Mouse (Mus musculus) lung, embryonic 15.5 days (tissue): ENCODE measurements around the gene Igfbp5. TPM values are rescaled to one million over a fixed set of nuclear protein-coding genes. Genes with fewer than 3 reads are reported as not detected.

Source experiments
- ATAC-seq: fragments of 200-750 bp; cut with Nextera tagmentation; 2 replicates; pipeline ENCODE4 v1.8.0; 2017; ENCODE audit warnings: moderate number of reproducible peaks, borderline replicate concordance; ENCODE audit not compliant: low FRiP score, low TSS enrichment; ENCODE audit errors: extremely low read depth
- H3K27ac ChIP-seq: fragments of 300-500 bp; sonication (generic); 2 replicates; pipeline ENCODE4 v1.5.1; 2015; ENCODE audit warnings: moderate library complexity, mild to moderate bottlenecking, inconsistent platforms
- H3K27me3 ChIP-seq: fragments of 300-500 bp; sonication (generic); 2 replicates; pipeline ENCODE4 v1.6.1; 2015; ENCODE audit warnings: inconsistent platforms
- H3K36me3 ChIP-seq: fragments of 300-500 bp; sonication (generic); 2 replicates; pipeline ENCODE4 v1.6.1; 2015; ENCODE audit warnings: inconsistent platforms
- H3K4me1 ChIP-seq: fragments of 300-500 bp; sonication (generic); 2 replicates; pipeline ENCODE4 v1.6.1; 2015; ENCODE audit warnings: inconsistent platforms
- H3K4me2 ChIP-seq: fragments of 300-500 bp; sonication (generic); 2 replicates; pipeline ENCODE4 v1.6.1; 2015; ENCODE audit warnings: inconsistent platforms, mild to moderate bottlenecking, moderate library complexity
- H3K4me3 ChIP-seq: fragments of 300-500 bp; sonication (generic); 2 replicates; pipeline ENCODE4 v1.5.1; 2015; ENCODE audit warnings: mild to moderate bottlenecking, inconsistent platforms
- H3K9ac ChIP-seq: fragments of 300-500 bp; sonication (generic); 2 replicates; pipeline ENCODE4 v1.6.1; 2015; ENCODE audit warnings: inconsistent platforms
- H3K9me3 ChIP-seq: fragments of 300-500 bp; sonication (generic); 2 replicates; pipeline ENCODE4 v1.6.1; 2016; ENCODE audit warnings: inconsistent platforms
- WGBS: fragments of 180-500 bp; shearing (Covaris S2); methylation state at CpG from one replicate; pipeline ENCODE4 v1.1.7; 2015; 5-methylcytosine and 5-hydroxymethylcytosine counted together
- polyA plus RNA-seq: library from polyadenylated mRNA; unstranded; fragments of >200 nt; fragmentation: Nextera tagmentation; extraction: Ambion mirVana; gene quantifications from 2 replicates; pipeline ENCODE4 v1.2.1, GENCODE M21; 2015

The Igfbp5 gene
- polyA plus RNA-seq, 1 experiment from 2014 or later = 76.7 TPM

- peaks cover 41% of the 10 kb centered on the region; the same call in 1 of the 2 replicates for H3K27me3 ChIP-seq
- H3K27ac ChIP-seq = no peak overlapping the region; the same call in 1 of the 2 replicates
- no peak overlapping the region for H3K9ac ChIP-seq
- peaks cover 72% of the 10 kb centered on the region for H3K4me1 ChIP-seq
- peak overlapping the region; percentile 21; the same call in 1 of the 2 replicates for H3K4me2 ChIP-seq
- no peaks in the 10 kb centered on the region for H3K36me3 ChIP-seq
- H3K4me3 ChIP-seq = no peak overlapping the region; the same call in 1 of the 2 replicates
- no peak for ATAC-seq
- WGBS = 2% methylated on average over 3 of the region's 3 CpGs
- H3K9me3 ChIP-seq = no peaks in the 10 kb centered on the region
These were observed 1.0 kb upstream of the Igfbp5 start for GRCm38 (mm10) chr1:72875708-72876107.

- no peak for ATAC-seq
- Histone ChIP-seq H3K4me1 (peaks cover 85% of the 10 kb centered on the region), H3K36me3 (no peaks in the 10 kb centered on the region), H3K9me3 (no peaks in the 10 kb centered on the region), H3K27me3 (peaks cover 41% of the 10 kb centered on the region; the same call in 1 of the 2 replicates), H3K27ac (peak overlapping the region; percentile 90), H3K4me2 (peak overlapping the region; percentile 84), H3K9ac (peak overlapping the region; percentile 62), H3K4me3 (peak overlapping the region; percentile 54)
- under 1% methylated on average over 43 of the region's 43 CpGs for WGBS
These were observed 985 bp downstream of the Igfbp5 start for GRCm38 (mm10) chr1:72873511-72874286.

GRCm38 (mm10) chr1:72873078-72873477 is 1.6 kb downstream of the Igfbp5 start:
- peak overlapping the region; percentile 54 for H3K4me3 ChIP-seq
- H3K9ac ChIP-seq = peak overlapping the region; percentile 62
- H3K4me1 ChIP-seq = peaks cover 81% of the 10 kb centered on the region
- peaks cover 41% of the 10 kb centered on the region; the same call in 1 of the 2 replicates for H3K27me3 ChIP-seq
- peak overlapping the region; percentile 84 for H3K4me2 ChIP-seq
- no peak for ATAC-seq
- under 1% methylated on average over 16 of the region's 16 CpGs for WGBS
- H3K9me3 ChIP-seq = no peaks in the 10 kb centered on the region
- peak overlapping the region; percentile 90 for H3K27ac ChIP-seq
- no peaks in the 10 kb centered on the region for H3K36me3 ChIP-seq

DNA sequence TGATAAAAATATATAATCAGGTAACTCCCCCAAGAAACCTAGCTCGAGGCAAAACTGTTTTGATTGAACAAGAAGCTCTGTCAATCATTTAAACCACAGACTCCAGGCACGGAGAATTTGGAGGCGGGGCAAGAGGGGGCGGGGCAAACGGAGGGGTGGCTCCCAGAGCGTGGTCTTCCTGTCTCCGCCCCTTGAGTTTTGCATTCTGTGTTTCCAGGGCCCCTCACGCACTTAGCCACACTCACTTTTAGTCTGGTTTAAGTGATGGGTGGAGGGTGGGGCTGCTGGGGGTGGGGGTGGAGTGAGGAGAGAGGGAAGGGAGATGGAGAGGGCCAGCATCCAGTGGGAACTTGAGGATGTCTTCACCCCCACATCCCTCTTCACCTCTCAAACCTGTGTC is 2.2 kb downstream of the Igfbp5 start:
- peaks cover 38% of the 10 kb centered on the region; the same call in 1 of the 2 replicates for H3K27me3 ChIP-seq
- H3K4me1 ChIP-seq = peaks cover 79% of the 10 kb centered on the region
- peak overlapping the region; percentile 54 for H3K4me3 ChIP-seq
- 0 out of 2 replicates have a peak overlapping the region, but pooled peaks have one; percentile 62 for H3K9ac ChIP-seq
- WGBS = under 1% methylated on average over 8 of the region's 8 CpGs
- H3K9me3 ChIP-seq = no peaks in the 10 kb centered on the region
- peak overlapping the region; percentile 90 for H3K27ac ChIP-seq
- 0 out of 2 replicates have a peak, but pooled peaks have one; percentile 16 for ATAC-seq
- no peaks in the 10 kb centered on the region for H3K36me3 ChIP-seq
- peak overlapping the region; percentile 84 for H3K4me2 ChIP-seq

DNA sequence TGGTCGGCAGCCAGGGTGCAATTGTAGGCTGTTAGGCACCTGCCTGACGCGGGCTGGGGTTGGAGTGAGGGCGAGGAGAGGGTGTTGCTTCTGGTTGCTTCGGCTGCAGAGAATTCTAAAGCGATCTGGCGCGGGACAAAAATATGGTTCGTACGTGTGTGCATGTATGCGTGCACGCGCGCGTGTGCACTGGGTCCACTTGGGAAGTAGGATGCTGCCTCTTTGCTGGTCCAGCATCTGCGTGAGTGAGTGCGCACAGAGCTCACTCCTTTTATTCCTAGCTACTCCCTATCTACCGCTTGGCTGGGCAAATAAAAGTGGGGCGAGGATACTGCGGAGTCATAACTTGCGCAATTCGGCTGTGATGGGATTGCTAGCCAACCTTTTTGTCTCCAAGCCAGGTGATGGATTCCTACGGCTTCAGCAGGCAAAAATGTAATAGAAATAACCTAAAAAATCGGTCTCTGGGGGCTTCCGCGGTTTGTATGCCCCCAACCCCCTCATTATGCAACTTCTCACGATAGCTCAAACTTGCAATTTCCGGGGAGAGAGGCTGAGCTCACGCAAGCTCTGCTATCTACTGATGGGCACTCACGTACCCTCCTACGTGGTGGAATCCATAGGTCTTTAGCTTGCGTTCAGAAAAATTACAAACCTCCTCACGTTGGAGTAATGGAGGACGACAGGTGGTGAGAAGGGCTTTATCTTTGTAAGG is 2.8 kb downstream of the Igfbp5 start:
- peaks cover 76% of the 10 kb centered on the region for H3K4me1 ChIP-seq
- H3K9ac ChIP-seq = peak overlapping the region; percentile 19
- H3K27ac ChIP-seq = peak overlapping the region; percentile 67
- no peaks in the 10 kb centered on the region for H3K36me3 ChIP-seq
- H3K4me3 ChIP-seq = peak overlapping the region; percentile 54
- no peaks in the 10 kb centered on the region for H3K9me3 ChIP-seq
- H3K27me3 ChIP-seq = peaks cover 32% of the 10 kb centered on the region; the same call in 1 of the 2 replicates
- ATAC-seq = no peak
- under 1% methylated on average over 34 of the region's 34 CpGs for WGBS
- H3K4me2 ChIP-seq = peak overlapping the region; percentile 84

- Histone ChIP-seq H3K9me3 (no peaks in the 10 kb centered on the region), H3K4me1 (peaks cover 71% of the 10 kb centered on the region), H3K9ac (peak overlapping the region; percentile 19), H3K36me3 (no peaks in the 10 kb centered on the region), H3K27me3 (peaks cover 27% of the 10 kb centered on the region; the same call in 1 of the 2 replicates), H3K27ac (peak overlapping the region; percentile 67), H3K4me3 (peak overlapping the region; percentile 54), H3K4me2 (peak overlapping the region; percentile 84)
- ATAC-seq = peak; percentile 0; the same call in 1 of the 2 replicates
- 0% methylated on average over 6 of the region's 6 CpGs for WGBS
These were observed 3.4 kb downstream of the Igfbp5 start for GRCm38 (mm10) chr1:72871337-72871696.

GRCm38 (mm10) chr1:72870615-72871336 is 3.9 kb downstream of the Igfbp5 start:
- peaks cover 65% of the 10 kb centered on the region for H3K4me1 ChIP-seq
- peak overlapping the region; percentile 84 for H3K4me2 ChIP-seq
- peak overlapping the region; percentile 54 for H3K4me3 ChIP-seq
- peak overlapping the region; percentile 54 for H3K27ac ChIP-seq
- WGBS = under 1% methylated on average over 20 of the region's 20 CpGs
- no peaks in the 10 kb centered on the region for H3K9me3 ChIP-seq
- no peaks in the 10 kb centered on the region for H3K36me3 ChIP-seq
- peak; percentile 72 for ATAC-seq
- peak overlapping the region; percentile 12; the same call in 1 of the 2 replicates for H3K9ac ChIP-seq
- peaks cover 26% of the 10 kb centered on the region; the same call in 1 of the 2 replicates for H3K27me3 ChIP-seq

DNA sequence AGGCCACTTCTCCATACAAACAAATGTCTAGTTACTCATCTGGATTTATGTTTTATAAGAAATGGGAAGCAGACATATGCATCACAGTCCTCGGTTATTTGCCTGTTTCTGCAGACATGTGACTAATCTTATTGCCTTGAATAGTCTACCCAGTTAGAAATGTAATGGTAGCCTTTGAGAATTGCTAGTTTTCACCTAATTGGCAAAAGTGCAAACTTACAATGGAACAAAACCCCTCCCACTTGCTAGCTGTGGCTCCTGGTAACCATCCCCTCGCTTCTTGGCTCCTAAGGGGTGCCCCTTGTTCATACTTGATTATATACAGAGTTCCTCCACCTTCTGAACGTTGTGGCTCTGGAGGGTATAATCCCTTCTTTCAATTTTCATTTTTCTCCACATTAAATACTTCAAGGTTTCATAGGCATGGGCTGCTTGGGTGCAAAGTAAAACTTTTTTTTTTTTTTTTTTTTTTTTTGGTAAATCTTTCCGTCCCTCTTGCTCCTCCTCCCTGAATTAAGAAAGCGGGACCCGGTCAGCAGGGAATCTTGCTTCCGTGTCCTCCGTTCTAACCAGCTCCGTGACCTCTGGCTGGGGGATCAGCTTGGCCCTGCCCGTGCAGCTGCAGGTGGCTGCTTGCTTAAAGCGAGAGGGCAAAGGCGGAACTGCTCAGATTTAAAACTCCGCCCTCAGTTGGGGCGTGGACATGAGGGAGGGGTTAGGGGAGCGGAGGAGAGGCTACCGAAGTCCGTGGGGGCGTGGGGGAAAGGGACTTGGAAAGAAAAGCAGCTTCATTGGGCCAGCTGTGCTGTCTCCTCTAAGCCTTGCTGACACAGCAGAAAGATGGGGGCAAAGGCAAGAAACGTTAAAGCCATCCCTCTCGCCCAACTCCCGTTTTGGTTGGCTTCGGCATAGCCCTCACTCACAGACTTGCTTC is 4.7 kb downstream of the Igfbp5 start:
- Histone ChIP-seq H3K9me3 (no peaks in the 10 kb centered on the region), H3K9ac (peak overlapping the region; percentile 12), H3K4me3 (peak overlapping the region; percentile 54), H3K4me2 (peak overlapping the region; percentile 84), H3K27me3 (peaks cover 26% of the 10 kb centered on the region; the same call in 1 of the 2 replicates), H3K4me1 (peaks cover 57% of the 10 kb centered on the region), H3K36me3 (no peaks in the 10 kb centered on the region), H3K27ac (peak overlapping the region; percentile 54)
- peak; percentile 41 for ATAC-seq
- WGBS = 7% methylated on average over 22 of the region's 22 CpGs

GRCm38 (mm10) chr1:72869275-72869674 is 5.4 kb downstream of the Igfbp5 start:
- Histone ChIP-seq H3K27ac (no peak overlapping the region), H3K4me3 (no peak overlapping the region), H3K36me3 (peaks cover 3% of the 10 kb centered on the region; the same call in 1 of the 2 replicates), H3K9me3 (no peaks in the 10 kb centered on the region), H3K9ac (no peak overlapping the region), H3K4me1 (peaks cover 52% of the 10 kb centered on the region), H3K27me3 (peaks cover 25% of the 10 kb centered on the region; the same call in 1 of the 2 replicates), H3K4me2 (no peak overlapping the region)
- no peak for ATAC-seq

DNA sequence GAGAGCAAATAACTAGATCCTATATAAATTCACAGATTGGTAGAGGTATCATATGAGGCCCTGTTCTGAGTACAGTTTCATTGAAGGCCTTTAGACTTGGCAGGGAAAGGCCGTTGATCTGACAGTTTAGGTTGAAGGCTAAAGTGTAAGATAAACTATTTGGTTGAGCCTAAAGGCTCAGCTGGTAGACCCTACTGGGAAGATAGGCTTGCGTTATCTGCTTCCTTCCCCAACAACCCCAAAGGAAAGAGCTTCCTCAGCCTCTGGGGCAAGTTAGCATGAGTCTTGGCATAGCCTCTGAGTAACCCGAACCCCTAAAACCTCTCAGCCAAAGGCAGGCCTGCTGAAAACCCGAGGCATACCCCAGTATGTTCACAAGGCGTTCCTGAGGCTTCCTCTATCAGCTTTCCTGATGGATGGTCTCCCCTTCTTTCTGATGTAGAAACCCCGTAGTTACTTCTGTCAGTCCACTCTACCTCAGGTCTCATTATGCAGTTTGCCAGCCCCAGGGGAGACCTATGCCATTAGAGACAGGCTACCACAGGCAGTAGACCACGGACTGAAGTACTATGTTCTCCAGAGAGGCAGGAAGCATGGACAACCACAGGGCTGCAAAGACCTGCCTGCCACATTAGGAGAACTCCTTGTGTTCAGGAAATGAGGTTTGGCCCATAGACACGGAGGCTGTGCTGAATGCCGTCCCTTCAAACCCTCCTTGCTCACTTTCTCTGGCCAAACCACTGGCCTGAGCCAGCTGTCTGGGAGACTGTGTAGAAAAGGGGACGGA is 6.1 kb downstream of the Igfbp5 start:
- H3K4me3 ChIP-seq = no peak overlapping the region
- H3K27me3 ChIP-seq = peaks cover 18% of the 10 kb centered on the region; the same call in 1 of the 2 replicates
- no peak for ATAC-seq
- peaks cover 9% of the 10 kb centered on the region for H3K36me3 ChIP-seq
- peaks cover 45% of the 10 kb centered on the region for H3K4me1 ChIP-seq
- H3K27ac ChIP-seq = no peak overlapping the region
- WGBS = 61% methylated on average over 10 of the region's 10 CpGs
- H3K4me2 ChIP-seq = no peak overlapping the region
- H3K9me3 ChIP-seq = no peaks in the 10 kb centered on the region
- no peak overlapping the region for H3K9ac ChIP-seq
